Mouse (Mus musculus) frontal cortex, postnatal 36 days (tissue): ENCODE measurements at regions not wholly inside any gene's neighbourhood (a gene's known extent, or its start where the extent isn't known, plus 50 kb on each side); places are given as distances from the start of the nearest gene placed in this dataset.
A peak's percentile ranks its signal among the peaks of the same experiment; 100 is the strongest.

ENCODE experiments used
- DNase-seq, 2 experiments: peaks; one replicate each; pipeline ENCODE4 v3.0.0; 2022; ENCODE audit warnings: low spot score in 2 of 2

GRCm38 (mm10) chr9:61816589-61817179, 97.7 kb downstream of the Rplp1 start:
- DNase-seq = no peak

GRCm38 (mm10) chr9:61815995-61816394, 98.3 kb downstream of the Rplp1 start:
- DNase-seq = no peak

GRCm38 (mm10) chr9:61813291-61813690, 101.1 kb downstream of the Rplp1 start:
- DNase-seq = no peak

- no peak for DNase-seq
Measured at GRCm38 (mm10) chr9:61812315-61812714, 102.0 kb downstream of the Rplp1 start.

GRCm38 (mm10) chr9:61810456-61810855, 103.9 kb downstream of the Rplp1 start:
- DNase-seq = no peak

- DNase-seq = no peak
Measured at GRCm38 (mm10) chr9:61808351-61809225, 105.8 kb downstream of the Rplp1 start.

- DNase-seq = no peak
Measured at GRCm38 (mm10) chr9:61805971-61806370, 108.4 kb downstream of the Rplp1 start.

GRCm38 (mm10) chr9:61803555-61803954, 110.8 kb downstream of the Rplp1 start:
- no peak for DNase-seq

GRCm38 (mm10) chr9:61802694-61803093, 111.6 kb downstream of the Rplp1 start:
- no peak for DNase-seq

GRCm38 (mm10) chr9:61799535-61799934, 114.8 kb downstream of the Rplp1 start:
- no peak for DNase-seq

- no peak for DNase-seq
Measured at GRCm38 (mm10) chr9:61795910-61796309, 118.4 kb downstream of the Rplp1 start.

- DNase-seq = peak; percentile 54 to 77
Measured at GRCm38 (mm10) chr9:61791435-61792064, 122.8 kb downstream of the Rplp1 start.

GRCm38 (mm10) chr9:61790849-61791248, 123.5 kb downstream of the Rplp1 start:
- DNase-seq = no peak

- peak; percentile 24 to 37 for DNase-seq
Measured at GRCm38 (mm10) chr9:61789066-61789897, 125.1 kb downstream of the Rplp1 start.

GRCm38 (mm10) chr9:61781469-61781868, 132.9 kb downstream of the Rplp1 start:
- no peak for DNase-seq

- DNase-seq = peak; percentile 57 to 64
Measured at GRCm38 (mm10) chr9:61780186-61780939, 134.0 kb downstream of the Rplp1 start.

GRCm38 (mm10) chr9:61779165-61779564, 135.2 kb downstream of the Rplp1 start:
- DNase-seq = no peak

GRCm38 (mm10) chr9:61776446-61776845, 137.9 kb downstream of the Rplp1 start:
- no peak for DNase-seq

- no peak for DNase-seq
Measured at GRCm38 (mm10) chr9:61770207-61770955, 144.0 kb downstream of the Rplp1 start.

- no peak for DNase-seq
Measured at GRCm38 (mm10) chr9:61766187-61766586, 148.2 kb downstream of the Rplp1 start.
